Mouse (Mus musculus) heart, embryonic 16.5 days (tissue): ENCODE results near the gene Ccdc103. TPM values are rescaled to one million over a fixed set of nuclear protein-coding genes. Genes with fewer than 3 reads are reported as not detected.

Experiments used
- ATAC-seq: fragments of 200-750 bp; cut with Nextera tagmentation; replicated peaks from 2 replicates; pipeline ENCODE4 v1.8.0; 2017; ENCODE audit warnings: moderate number of reproducible peaks; ENCODE audit not compliant: insufficient read depth, low FRiP score; ENCODE audit errors: extremely low read depth
- H3K27ac ChIP-seq: fragments of 300-500 bp; sonication (generic); 2 replicates; pipeline ENCODE4 v1.5.1; 2014; ENCODE audit warnings: mild to moderate bottlenecking, low read length, control low read depth, moderate library complexity
- H3K27me3 ChIP-seq: fragments of 300-500 bp; sonication (generic); 2 replicates; pipeline ENCODE4 v1.6.1; 2014; ENCODE audit warnings: low read length, mixed read lengths; ENCODE audit not compliant: control insufficient read depth, insufficient read depth
- H3K36me3 ChIP-seq: fragments of 300-500 bp; sonication (generic); 2 replicates; pipeline ENCODE4 v1.6.1; 2014; ENCODE audit not compliant: control insufficient read depth, insufficient read depth
- H3K4me1 ChIP-seq: fragments of 300-500 bp; sonication (generic); 2 replicates; pipeline ENCODE4 v1.6.1; 2014; ENCODE audit warnings: low read length, mixed read lengths; ENCODE audit not compliant: control insufficient read depth, insufficient read depth
- H3K4me2 ChIP-seq: fragments of 300-500 bp; sonication (generic); 2 replicates; pipeline ENCODE4 v1.6.1; 2014; ENCODE audit warnings: low read depth, mild to moderate bottlenecking, control low read depth, low read length
- H3K4me3 ChIP-seq: fragments of 300-500 bp; sonication (generic); 2 replicates; pipeline ENCODE4 v1.5.1; 2014; ENCODE audit warnings: mild to moderate bottlenecking, control low read depth, low read length
- H3K9ac ChIP-seq: fragments of 300-500 bp; sonication (generic); 2 replicates; pipeline ENCODE4 v1.6.1; 2014; ENCODE audit warnings: low read length, control low read depth
- H3K9me3 ChIP-seq: fragments of 300-500 bp; sonication (generic); replicated peaks from 2 replicates; pipeline ENCODE4 v1.6.1; 2016; ENCODE audit warnings: low read length; ENCODE audit not compliant: control insufficient read depth
- WGBS: fragments of 180-500 bp; shearing (Covaris S2); extraction: QIAGEN DNeasy Blood & Tissue Kit; methylation state at CpG from one replicate; pipeline ENCODE4 v1.1.7; 2014; 5-methylcytosine and 5-hydroxymethylcytosine counted together
- polyA plus RNA-seq: library from polyadenylated mRNA; unstranded; fragments of >200 nt; fragmentation: Nextera tagmentation; extraction: Ambion mirVana; gene quantifications from 2 replicates; pipeline ENCODE4 v1.2.1, GENCODE M21; 2015

The Ccdc103 gene
- polyA plus RNA-seq, 1 experiment from 2014 or later = 0.77 TPM

GRCm38 (mm10) chr11:102851883-102852282 lies 29.1 kb upstream of the Ccdc103 start:
- WGBS = 68% methylated on average over 5 of the region's 5 CpGs
- no peak overlapping the region for H3K4me2 ChIP-seq
- H3K4me1 ChIP-seq = no peaks in the 10 kb centered on the region
- H3K9ac ChIP-seq = no peak overlapping the region
- no peak overlapping the region for H3K4me3 ChIP-seq
- H3K36me3 ChIP-seq = peaks cover 62% of the 10 kb centered on the region
- H3K27me3 ChIP-seq = no peaks in the 10 kb centered on the region
- no peaks in the 10 kb centered on the region; the same call in 1 of the 2 replicates for H3K9me3 ChIP-seq
- H3K27ac ChIP-seq = no peak overlapping the region
- peak; percentile 49; the same call in 1 of the 2 replicates for ATAC-seq

- no peak overlapping the region for H3K9ac ChIP-seq
- H3K27ac ChIP-seq = no peak overlapping the region
- no peaks in the 10 kb centered on the region; the same call in 1 of the 2 replicates for H3K9me3 ChIP-seq
- H3K36me3 ChIP-seq = peaks cover 52% of the 10 kb centered on the region
- H3K4me1 ChIP-seq = no peaks in the 10 kb centered on the region
- H3K27me3 ChIP-seq = no peaks in the 10 kb centered on the region
- H3K4me3 ChIP-seq = no peak overlapping the region
- no peak for ATAC-seq
- no peak overlapping the region for H3K4me2 ChIP-seq
These were observed 27.2 kb upstream of the Ccdc103 start for GRCm38 (mm10) chr11:102853760-102854159.

- H3K36me3 ChIP-seq = peaks cover 50% of the 10 kb centered on the region
These were observed 25.1 kb upstream of the Ccdc103 start for GRCm38 (mm10) chr11:102855941-102856340.

GRCm38 (mm10) chr11:102858951-102859350 lies 22.1 kb upstream of the Ccdc103 start:
- H3K4me2 ChIP-seq = no peak overlapping the region
- no peak for ATAC-seq
- no peaks in the 10 kb centered on the region; the same call in 1 of the 2 replicates for H3K9me3 ChIP-seq
- 93% methylated on average over 11 of the region's 11 CpGs for WGBS
- no peak overlapping the region for H3K27ac ChIP-seq
- H3K4me3 ChIP-seq = no peak overlapping the region
- H3K4me1 ChIP-seq = no peaks in the 10 kb centered on the region
- H3K9ac ChIP-seq = no peak overlapping the region
- H3K36me3 ChIP-seq = peaks cover 49% of the 10 kb centered on the region
- no peaks in the 10 kb centered on the region for H3K27me3 ChIP-seq

More at GRCm38 (mm10) chr11:102855941-102856340, 25.1 kb upstream of the Ccdc103 start:
- H3K27ac ChIP-seq = no peak overlapping the region
- H3K9ac ChIP-seq = no peak overlapping the region
- ATAC-seq = no peak
- no peaks in the 10 kb centered on the region for H3K27me3 ChIP-seq
- H3K9me3 ChIP-seq = no peaks in the 10 kb centered on the region; the same call in 1 of the 2 replicates
- no peak overlapping the region for H3K4me2 ChIP-seq
- WGBS = 77% methylated on average over 6 of the region's 6 CpGs
- no peak overlapping the region for H3K4me3 ChIP-seq
- H3K4me1 ChIP-seq = no peaks in the 10 kb centered on the region

- H3K27ac ChIP-seq = no peak overlapping the region
- H3K4me1 ChIP-seq = no peaks in the 10 kb centered on the region
- no peaks in the 10 kb centered on the region for H3K9me3 ChIP-seq
- WGBS = 89% methylated on average over 8 of the region's 8 CpGs
- H3K4me3 ChIP-seq = no peak overlapping the region
- no peak overlapping the region for H3K9ac ChIP-seq
- no peaks in the 10 kb centered on the region for H3K27me3 ChIP-seq
- ATAC-seq = no peak
- H3K4me2 ChIP-seq = no peak overlapping the region
- H3K36me3 ChIP-seq = peaks cover 40% of the 10 kb centered on the region
These were observed 21.1 kb upstream of the Ccdc103 start for GRCm38 (mm10) chr11:102859933-102860332.

- Histone ChIP-seq H3K36me3 (peaks cover 44% of the 10 kb centered on the region), H3K27me3 (no peaks in the 10 kb centered on the region), H3K4me2 (no peak overlapping the region), H3K27ac (no peak overlapping the region), H3K4me3 (no peak overlapping the region), H3K4me1 (peaks cover 6% of the 10 kb centered on the region; the same call in 1 of the 2 replicates), H3K9ac (no peak overlapping the region), H3K9me3 (no peaks in the 10 kb centered on the region)
- no peak for ATAC-seq
- WGBS = 25% methylated on average over 4 of the region's 4 CpGs
These were observed 16.7 kb upstream of the Ccdc103 start for GRCm38 (mm10) chr11:102864272-102864671.

- no peak for ATAC-seq
- H3K9me3 ChIP-seq = no peaks in the 10 kb centered on the region
- H3K9ac ChIP-seq = no peak overlapping the region
- H3K27ac ChIP-seq = no peak overlapping the region
- peaks cover 4% of the 10 kb centered on the region for H3K4me1 ChIP-seq
- H3K4me3 ChIP-seq = no peak overlapping the region
- peaks cover 24% of the 10 kb centered on the region for H3K36me3 ChIP-seq
- 80% methylated on average over 7 of the region's 7 CpGs for WGBS
- H3K27me3 ChIP-seq = no peaks in the 10 kb centered on the region
- H3K4me2 ChIP-seq = no peak overlapping the region
These were observed 6.1 kb upstream of the Ccdc103 start for GRCm38 (mm10) chr11:102874801-102875334.

- H3K4me1 ChIP-seq = peaks cover 18% of the 10 kb centered on the region
- no peaks in the 10 kb centered on the region for H3K9me3 ChIP-seq
- H3K9ac ChIP-seq = no peak overlapping the region
- peaks cover 5% of the 10 kb centered on the region; the same call in 1 of the 2 replicates for H3K36me3 ChIP-seq
- WGBS = 93% methylated on average over 2 of the region's 2 CpGs
- peak overlapping the region; percentile 67 for H3K4me2 ChIP-seq
- H3K27ac ChIP-seq = no peak overlapping the region
- H3K4me3 ChIP-seq = no peak overlapping the region
- ATAC-seq = no peak
- no peaks in the 10 kb centered on the region for H3K27me3 ChIP-seq
These were observed 1.4 kb upstream of the Ccdc103 start for GRCm38 (mm10) chr11:102879558-102879957.

- H3K4me2 ChIP-seq = peak overlapping the region; percentile 67
- 10% methylated on average over 13 of the region's 13 CpGs for WGBS
- no peaks in the 10 kb centered on the region for H3K9me3 ChIP-seq
- no peaks in the 10 kb centered on the region for H3K27me3 ChIP-seq
- peak overlapping the region; percentile 87; the same call in 1 of the 2 replicates for H3K27ac ChIP-seq
- ATAC-seq = peak; percentile 29; the same call in 1 of the 2 replicates
- no peaks in the 10 kb centered on the region for H3K36me3 ChIP-seq
- peak overlapping the region; percentile 64 for H3K4me3 ChIP-seq
- H3K4me1 ChIP-seq = peaks cover 25% of the 10 kb centered on the region
- peak overlapping the region; percentile 71 for H3K9ac ChIP-seq
These were observed 552 bp downstream of the Ccdc103 start for GRCm38 (mm10) chr11:102881314-102882198.
